Mouse (Mus musculus): ENCODE measurements around the gene Ttll2.
"Not testable (repeated sequence)": the region's sequence is repeated elsewhere in the genome, so short reads cannot be mapped to it uniquely, and the experiment has no call there.

Ttll2 gene

GRCm38 (mm10) chr17:7352596-7352995 lies at the start of gene Ttll2:
Gene Ttll2 (minus strand): TSS chr17:7352696.
- not testable (repeated sequence) for DNase-seq (ENCODE audit: low spot score in 2 of 2)

GRCm38 (mm10) chr17:7399770-7400169 lies 47.3 kb upstream of the Ttll2 start:
- DNase-seq (ENCODE audit: low spot score in 2 of 2) = not testable (repeated sequence)

GRCm38 (mm10) chr17:7398198-7398847 lies 45.8 kb upstream of the Ttll2 start:
- DNase-seq (ENCODE audit: low spot score in 2 of 2) = not testable (repeated sequence)

GRCm38 (mm10) chr17:7397079-7397478 lies 44.6 kb upstream of the Ttll2 start:
- DNase-seq (ENCODE audit: low spot score in 2 of 2) = not testable (repeated sequence)

GRCm38 (mm10) chr17:7396288-7396687 lies 43.8 kb upstream of the Ttll2 start:
- DNase-seq (ENCODE audit: low spot score in 2 of 2) = not testable (repeated sequence)

- DNase-seq (ENCODE audit: low spot score in 2 of 2) = not testable (repeated sequence)
Measured at GRCm38 (mm10) chr17:7395671-7396070, 43.2 kb upstream of the Ttll2 start.

GRCm38 (mm10) chr17:7395116-7395515 lies 42.6 kb upstream of the Ttll2 start:
- not testable (repeated sequence) for DNase-seq (ENCODE audit: low spot score in 2 of 2)

GRCm38 (mm10) chr17:7389898-7390297 lies 37.4 kb upstream of the Ttll2 start:
- not testable (repeated sequence) for DNase-seq (ENCODE audit: low spot score in 2 of 2)

- not testable (repeated sequence) for DNase-seq (ENCODE audit: low spot score in 2 of 2)
Measured at GRCm38 (mm10) chr17:7388958-7389356, 36.5 kb upstream of the Ttll2 start.

- not testable (repeated sequence) for DNase-seq (ENCODE audit: low spot score in 2 of 2)
Measured at GRCm38 (mm10) chr17:7388341-7388957, 36.0 kb upstream of the Ttll2 start.

- DNase-seq (ENCODE audit: low spot score in 2 of 2) = not testable (repeated sequence)
Measured at GRCm38 (mm10) chr17:7386016-7386415, 33.5 kb upstream of the Ttll2 start.

GRCm38 (mm10) chr17:7385364-7385763 lies 32.9 kb upstream of the Ttll2 start, which contains the start of gene Unc93a2:
Gene Unc93a2 (minus strand): TSS chr17:7385464.
- DNase-seq (ENCODE audit: low spot score in 2 of 2) = not testable (repeated sequence)

- not testable (repeated sequence) for DNase-seq (ENCODE audit: low spot score in 2 of 2)
Measured at GRCm38 (mm10) chr17:7383167-7384143, 31.0 kb upstream of the Ttll2 start.

GRCm38 (mm10) chr17:7382711-7383110 lies 30.2 kb upstream of the Ttll2 start:
- not testable (repeated sequence) for DNase-seq (ENCODE audit: low spot score in 2 of 2)

GRCm38 (mm10) chr17:7377907-7378306 lies 25.4 kb upstream of the Ttll2 start:
- DNase-seq (ENCODE audit: low spot score in 2 of 2) = not testable (repeated sequence)

GRCm38 (mm10) chr17:7376951-7377700 lies 24.6 kb upstream of the Ttll2 start:
- DNase-seq (ENCODE audit: low spot score in 2 of 2) = not testable (repeated sequence)

GRCm38 (mm10) chr17:7371879-7372278 lies 19.4 kb upstream of the Ttll2 start, which contains the start of gene Gm49630:
Gene Gm49630 (minus strand): TSS chr17:7371979.
- DNase-seq (ENCODE audit: low spot score in 2 of 2) = not testable (repeated sequence)

- DNase-seq (ENCODE audit: low spot score in 2 of 2) = not testable (repeated sequence)
Measured at GRCm38 (mm10) chr17:7369401-7369800, 16.9 kb upstream of the Ttll2 start.

- DNase-seq (ENCODE audit: low spot score in 2 of 2) = not testable (repeated sequence)
Measured at GRCm38 (mm10) chr17:7366676-7367374, 14.3 kb upstream of the Ttll2 start.

GRCm38 (mm10) chr17:7366265-7366664 lies 13.8 kb upstream of the Ttll2 start:
- DNase-seq (ENCODE audit: low spot score in 2 of 2) = not testable (repeated sequence)
